Mouse (Mus musculus) liver, embryonic 16.5 days (tissue): ENCODE data around the gene Lancl2. TPM values are rescaled to one million over a fixed set of nuclear protein-coding genes. Genes with fewer than 3 reads are reported as not detected.

Source experiments
- ATAC-seq: fragments of 200-750 bp; cut with Nextera tagmentation; 2 replicates; pipeline ENCODE4 v1.8.0; 2017; ENCODE audit warnings: low read depth, mild to moderate bottlenecking, moderate number of reproducible peaks, moderate library complexity
- H3K27ac ChIP-seq: fragments of 300-500 bp; sonication (generic); 2 replicates; pipeline ENCODE4 v1.5.1; 2014; ENCODE audit warnings: mild to moderate bottlenecking, low read length
- H3K27me3 ChIP-seq: fragments of 300-500 bp; sonication (generic); 2 replicates; pipeline ENCODE4 v1.6.1; 2014; ENCODE audit warnings: low read depth, low read length, mixed read lengths; ENCODE audit not compliant: control insufficient read depth, insufficient read depth
- H3K36me3 ChIP-seq: fragments of 300-500 bp; sonication (generic); 2 replicates; pipeline ENCODE4 v1.6.1; 2014; ENCODE audit warnings: mild to moderate bottlenecking; ENCODE audit not compliant: control insufficient read depth, insufficient read depth
- H3K4me1 ChIP-seq: fragments of 300-500 bp; sonication (generic); 2 replicates; pipeline ENCODE4 v1.6.1; 2014; ENCODE audit warnings: low read depth, low read length, mixed read lengths; ENCODE audit not compliant: control insufficient read depth
- H3K4me2 ChIP-seq: fragments of 300-500 bp; sonication (generic); 2 replicates; pipeline ENCODE4 v1.6.1; 2014; ENCODE audit warnings: low read depth, low read length, mixed read lengths
- H3K4me3 ChIP-seq: fragments of 300-500 bp; sonication (generic); 2 replicates; pipeline ENCODE4 v1.5.1; 2014; ENCODE audit warnings: low read depth, mild to moderate bottlenecking, low read length
- H3K9ac ChIP-seq: fragments of 300-500 bp; sonication (generic); 2 replicates; pipeline ENCODE4 v1.6.1; 2014; ENCODE audit warnings: low read depth, low read length
- H3K9me3 ChIP-seq: fragments of 300-500 bp; sonication (generic); replicated peaks from 2 replicates; pipeline ENCODE4 v1.6.1; 2016; ENCODE audit warnings: low read length; ENCODE audit not compliant: control insufficient read depth
- WGBS: fragments of 180-500 bp; shearing (Covaris S2); extraction: QIAGEN DNeasy Blood & Tissue Kit; methylation state at CpG from one replicate; pipeline ENCODE4 v1.1.7; 2014; ENCODE audit not compliant: insufficient replicate concordance; 5-methylcytosine and 5-hydroxymethylcytosine counted together
- polyA plus RNA-seq: library from polyadenylated mRNA; unstranded; fragments of >200 nt; fragmentation: Nextera tagmentation; extraction: Ambion mirVana; gene quantifications from 2 replicates; pipeline ENCODE4 v1.2.1, GENCODE M21; 2015

Gene Lancl2
- 11.7 and 12.6 TPM in 2 replicates for polyA plus RNA-seq

DNA sequence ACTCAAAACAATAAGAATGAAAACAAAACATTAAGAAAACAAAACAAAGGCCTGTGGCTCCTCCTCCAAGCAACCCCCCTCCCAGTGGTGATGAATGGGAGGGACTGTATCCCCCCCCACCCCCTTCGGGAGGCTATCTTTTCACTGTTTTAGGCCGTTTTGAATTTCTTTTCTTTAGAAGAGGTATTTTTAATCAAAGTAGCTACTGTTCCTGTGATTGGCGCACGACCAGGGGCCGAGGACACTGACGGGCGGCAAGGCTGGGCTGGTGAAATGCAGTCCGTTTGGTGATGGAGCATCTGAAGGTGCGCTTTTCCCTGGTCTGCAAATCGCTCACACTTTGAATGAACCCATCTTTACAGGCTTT is at the start of gene Lancl2:
Gene Lancl2, plus strand, starts transcription at position 165 of the 367 bp plus-strand sequence.
- WGBS: under 1% methylated on average over 10 of the region's 10 CpGs
- Histone ChIP-seq H3K4me2 (peak within 1 kb of the TSS; percentile 91), H3K4me3 (peak within 1 kb of the TSS; percentile 86), H3K9ac (peak within 1 kb of the TSS; percentile 93), H3K4me1 (peaks cover 15% of the 10 kb centered on the region), H3K27me3 (no peaks in the 10 kb centered on the region), H3K9me3 (no peaks in the 10 kb centered on the region), H3K27ac (peak within 1 kb of the TSS; percentile 94), H3K36me3 (no peaks in the 10 kb centered on the region)
- ATAC-seq: peak; percentile 12

DNA sequence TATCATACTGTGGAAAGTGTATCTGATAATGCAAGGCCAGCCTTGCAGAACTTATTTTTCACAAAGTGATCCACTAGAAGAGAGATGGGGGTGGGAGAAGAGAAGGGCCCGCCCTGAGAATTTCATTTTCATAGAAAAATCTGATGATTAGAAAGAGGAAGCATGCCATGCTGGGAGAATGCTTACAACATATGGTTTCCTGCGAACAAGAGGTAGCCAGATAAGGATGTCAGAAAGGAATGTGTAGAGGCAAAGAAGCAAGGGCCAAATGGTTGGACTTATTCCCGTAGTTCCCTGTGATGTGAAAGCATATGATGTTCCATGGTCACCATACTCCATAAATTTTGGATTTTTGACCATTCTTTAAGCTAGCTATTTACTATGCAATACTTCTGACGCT is 41.0 kb upstream of the Lancl2 start:
- H3K27me3 ChIP-seq: no peaks in the 10 kb centered on the region
- 40% methylated on average over 4 of the region's 4 CpGs for WGBS
- no peaks in the 10 kb centered on the region for H3K9me3 ChIP-seq
- no peak overlapping the region for H3K9ac ChIP-seq
- H3K36me3 ChIP-seq: no peaks in the 10 kb centered on the region
- H3K4me3 ChIP-seq: no peak overlapping the region
- no peak for ATAC-seq
- H3K27ac ChIP-seq: no peak overlapping the region
- H3K4me1 ChIP-seq: no peaks in the 10 kb centered on the region
- H3K4me2 ChIP-seq: no peak overlapping the region

DNA sequence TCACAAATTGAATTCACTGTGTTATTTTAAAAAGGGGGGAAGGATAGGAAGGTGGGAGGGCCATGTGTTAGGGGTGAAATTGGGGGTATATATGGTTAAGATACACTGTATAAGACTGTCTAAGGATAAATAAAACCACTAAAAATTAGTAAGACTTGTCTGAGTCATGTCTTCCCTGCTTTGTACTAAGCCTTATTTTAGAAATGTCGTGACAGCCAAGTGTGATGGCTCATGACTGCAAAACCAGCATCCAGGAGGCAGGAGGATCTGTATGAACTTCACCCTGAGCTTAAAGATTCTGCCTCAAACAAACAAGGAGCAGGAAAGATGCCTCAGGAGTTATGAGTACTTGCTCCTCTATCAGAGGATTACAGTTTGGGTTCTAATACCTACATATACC is 18.2 kb upstream of the Lancl2 start:
- Histone ChIP-seq H3K4me1 (no peaks in the 10 kb centered on the region), H3K4me2 (no peak overlapping the region), H3K27me3 (no peaks in the 10 kb centered on the region), H3K9me3 (no peaks in the 10 kb centered on the region), H3K9ac (no peak overlapping the region), H3K4me3 (no peak overlapping the region), H3K36me3 (peaks cover 2% of the 10 kb centered on the region; the same call in 1 of the 2 replicates), H3K27ac (no peak overlapping the region)
- 86% methylated on average over 1 of the region's 1 CpGs for WGBS
- ATAC-seq: no peak

DNA sequence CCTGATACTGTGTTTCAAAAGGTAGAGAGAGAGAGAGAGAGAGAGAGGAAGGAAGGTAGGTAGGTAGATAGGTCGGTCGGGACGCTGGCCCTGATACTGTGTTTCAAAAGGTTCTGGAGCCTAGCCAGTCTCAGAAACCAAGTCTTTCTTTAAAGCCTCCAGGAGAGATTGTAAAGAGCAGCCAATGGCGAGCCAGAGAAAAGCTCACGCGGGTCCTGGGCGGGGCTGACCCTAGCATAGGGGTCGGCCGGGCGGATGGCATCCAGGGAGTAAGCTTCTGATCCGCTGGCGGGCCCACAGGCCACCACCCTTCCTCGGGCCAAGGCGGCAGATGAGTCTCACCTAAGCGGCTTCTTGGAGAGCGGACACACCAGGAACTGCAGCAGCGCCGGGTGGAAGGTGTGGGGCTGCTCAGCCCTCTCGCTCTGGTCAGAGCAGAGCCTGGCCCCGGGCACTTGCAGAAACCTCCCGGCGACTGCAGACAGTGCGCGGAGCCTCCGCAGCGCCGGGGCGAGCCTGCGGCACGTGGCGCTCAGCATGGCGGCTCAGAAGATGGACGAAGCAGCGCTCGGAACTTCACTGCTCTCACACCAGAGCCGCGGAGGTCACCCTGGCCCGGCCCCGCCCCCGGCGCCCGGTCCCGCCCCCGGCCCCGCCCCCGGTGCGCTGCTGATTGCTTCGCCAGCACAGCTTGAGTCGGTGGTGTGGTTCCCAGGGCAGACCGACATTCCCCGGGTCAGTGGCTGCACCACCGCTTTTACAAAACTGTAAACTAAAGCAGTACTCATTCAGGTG is 10.7 kb upstream of the Lancl2 start, which contains the start of gene Pyurf:
Gene Pyurf, minus strand, starts transcription at position 612 of the 795 bp plus-strand sequence.
- Histone ChIP-seq H3K4me2 (peak within 1 kb of the TSS; percentile 96), H3K4me3 (peak within 1 kb of the TSS; percentile 90), H3K9ac (peak within 1 kb of the TSS; percentile 89), H3K27me3 (no peaks in the 10 kb centered on the region), H3K36me3 (peaks cover 3% of the 10 kb centered on the region; the same call in 1 of the 2 replicates), H3K27ac (peak within 1 kb of the TSS; percentile 95), H3K9me3 (no peaks in the 10 kb centered on the region), H3K4me1 (peaks cover 15% of the 10 kb centered on the region)
- ATAC-seq: peak; percentile 96
- under 1% methylated on average over 52 of the region's 52 CpGs for WGBS

DNA sequence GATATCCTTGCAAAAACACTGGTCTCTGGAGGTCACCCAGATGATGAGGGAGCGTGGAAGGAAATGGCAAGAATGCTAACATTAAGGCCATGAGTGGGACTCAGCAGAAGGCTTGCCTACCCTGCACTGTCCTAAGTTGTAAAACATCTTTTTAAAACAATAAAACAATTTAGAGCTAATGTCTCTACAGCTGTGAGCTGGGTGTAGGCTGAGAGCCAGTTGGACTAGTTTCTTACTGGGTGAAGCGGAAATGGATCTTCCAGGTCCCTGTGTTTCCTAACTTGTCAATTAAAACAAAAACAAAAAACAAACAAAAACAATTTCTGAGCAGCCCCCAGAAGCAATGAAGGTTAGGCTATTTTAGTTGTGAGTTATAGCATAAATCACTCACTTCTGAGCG is 9.2 kb upstream of the Lancl2 start:
- Histone ChIP-seq H3K36me3 (peaks cover 3% of the 10 kb centered on the region; the same call in 1 of the 2 replicates), H3K4me2 (no peak overlapping the region), H3K4me1 (peaks cover 15% of the 10 kb centered on the region), H3K9ac (no peak overlapping the region), H3K9me3 (no peaks in the 10 kb centered on the region), H3K27ac (no peak overlapping the region), H3K27me3 (no peaks in the 10 kb centered on the region), H3K4me3 (no peak overlapping the region)
- 82% methylated on average over 3 of the region's 3 CpGs for WGBS
- no peak for ATAC-seq

DNA sequence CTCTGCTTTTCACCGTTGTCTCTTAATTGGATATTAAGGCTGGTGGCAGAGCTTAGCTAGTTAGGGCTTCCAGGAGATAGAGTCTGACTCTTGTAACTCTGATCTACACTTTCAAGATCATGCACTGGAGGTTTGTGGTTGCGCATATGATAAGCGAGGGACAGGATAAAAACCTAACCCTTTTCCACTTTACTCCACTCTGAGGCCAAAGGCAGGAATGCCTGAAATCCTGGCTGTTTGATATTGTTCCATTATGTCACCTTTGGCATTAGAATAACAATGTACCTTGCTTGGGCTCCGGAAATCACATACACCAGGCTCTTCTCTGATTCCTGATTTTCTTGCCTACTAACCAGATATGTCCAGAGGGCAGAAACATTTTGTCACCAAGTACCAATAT is 654 bp upstream of the Lancl2 start:
- no peaks in the 10 kb centered on the region for H3K27me3 ChIP-seq
- H3K9ac ChIP-seq: no peak overlapping the region
- peak overlapping the region; percentile 91 for H3K4me2 ChIP-seq
- no peaks in the 10 kb centered on the region for H3K36me3 ChIP-seq
- H3K4me3 ChIP-seq: peak overlapping the region; percentile 86
- no peaks in the 10 kb centered on the region for H3K9me3 ChIP-seq
- H3K27ac ChIP-seq: no peak overlapping the region
- peaks cover 15% of the 10 kb centered on the region for H3K4me1 ChIP-seq
- 62% methylated on average over 4 of the region's 4 CpGs for WGBS
- ATAC-seq: no peak

DNA sequence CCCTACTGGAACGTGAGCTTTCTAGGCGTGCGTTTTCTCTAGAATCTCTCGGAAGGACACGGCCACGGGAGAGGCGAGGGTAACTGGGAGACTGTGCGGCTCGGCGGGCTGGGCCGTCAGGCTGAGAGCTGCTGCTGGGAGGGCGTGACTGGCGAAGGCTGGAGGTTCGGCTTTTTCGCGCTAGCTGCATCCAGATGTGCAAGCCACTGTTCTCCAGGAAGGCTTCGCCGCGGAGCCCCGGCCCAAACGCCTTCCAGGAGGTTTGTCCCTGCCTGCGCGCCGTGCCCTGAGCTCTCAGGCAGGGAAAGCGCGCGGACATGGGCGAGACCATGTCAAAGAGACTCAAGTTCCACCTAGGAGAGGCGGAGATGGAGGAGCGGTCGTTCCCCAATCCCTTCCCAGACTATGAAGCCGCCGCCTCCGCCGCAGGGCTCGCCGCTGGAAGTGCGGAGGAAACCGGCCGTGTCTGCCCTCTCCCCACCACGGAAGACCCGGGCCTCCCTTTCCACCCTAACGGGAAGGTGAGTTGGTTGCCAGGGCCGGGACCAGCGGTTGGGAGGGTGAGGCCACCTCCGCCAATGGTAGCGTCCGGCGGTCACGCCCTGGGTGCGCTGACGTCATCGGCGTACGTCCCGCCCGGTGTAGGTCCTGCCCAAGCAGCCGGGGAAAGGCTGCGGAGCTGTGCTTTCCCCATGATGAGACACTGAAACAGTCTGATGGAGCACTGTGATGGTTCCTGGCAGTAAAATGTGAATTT is 581 bp downstream of the Lancl2 start:
- Histone ChIP-seq H3K36me3 (no peaks in the 10 kb centered on the region), H3K4me1 (peaks cover 15% of the 10 kb centered on the region), H3K4me3 (peak overlapping the region; percentile 86), H3K9me3 (no peaks in the 10 kb centered on the region), H3K4me2 (peak overlapping the region; percentile 91), H3K27ac (peak overlapping the region; percentile 94), H3K27me3 (no peaks in the 10 kb centered on the region), H3K9ac (peak overlapping the region; percentile 93)
- ATAC-seq: peak; percentile 98
- 0% methylated on average over 59 of the region's 59 CpGs for WGBS

DNA sequence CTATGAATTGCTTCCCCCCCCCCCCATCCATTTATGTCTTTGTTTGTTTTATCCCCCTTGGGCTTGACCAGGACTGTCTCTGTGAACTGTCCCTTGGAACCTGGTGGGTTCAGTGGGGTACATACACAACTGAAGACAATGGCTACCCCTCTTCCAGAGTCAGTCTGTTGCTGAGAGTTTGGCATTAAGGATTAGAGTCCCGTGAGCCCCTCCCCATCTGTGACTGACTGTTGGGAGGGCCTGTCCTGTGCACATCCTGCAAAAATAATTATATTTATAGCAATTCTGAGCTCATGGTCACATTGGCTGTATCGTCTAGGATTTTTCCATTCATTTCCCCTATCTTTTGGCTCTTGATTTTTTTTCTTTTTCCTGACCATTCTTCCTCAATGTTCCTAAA is 1.4 kb downstream of the Lancl2 start:
- ATAC-seq: no peak
- Histone ChIP-seq H3K9ac (peak overlapping the region; percentile 93), H3K9me3 (no peaks in the 10 kb centered on the region), H3K4me1 (peaks cover 15% of the 10 kb centered on the region), H3K27ac (peak overlapping the region; percentile 94), H3K27me3 (no peaks in the 10 kb centered on the region), H3K4me2 (peak overlapping the region; percentile 91), H3K4me3 (peak overlapping the region; percentile 86), H3K36me3 (no peaks in the 10 kb centered on the region)
- 15% methylated on average over 2 of the region's 2 CpGs for WGBS

DNA sequence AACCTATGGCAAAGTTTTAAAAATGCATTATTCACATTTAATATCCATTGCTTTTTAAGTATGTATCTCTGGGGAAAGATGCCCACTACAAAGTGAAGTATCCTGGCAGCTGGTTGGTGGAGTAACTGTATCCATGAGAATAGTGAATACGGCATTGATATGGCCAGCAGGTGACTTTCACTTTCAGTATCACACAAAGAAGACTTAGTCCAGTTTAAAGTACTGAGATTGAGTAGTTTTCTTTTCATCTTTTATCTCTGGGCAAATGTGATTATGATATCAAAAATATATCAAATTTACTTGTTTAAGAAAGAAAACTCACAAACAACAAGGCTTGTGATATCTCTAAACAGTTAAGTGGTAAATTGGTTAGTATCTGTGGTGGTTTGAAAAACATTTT is 4.4 kb downstream of the Lancl2 start:
- no peak overlapping the region for H3K4me3 ChIP-seq
- H3K4me1 ChIP-seq: peaks cover 15% of the 10 kb centered on the region
- no peak overlapping the region for H3K27ac ChIP-seq
- H3K4me2 ChIP-seq: no peak overlapping the region
- no peaks in the 10 kb centered on the region for H3K9me3 ChIP-seq
- no peaks in the 10 kb centered on the region for H3K36me3 ChIP-seq
- H3K27me3 ChIP-seq: no peaks in the 10 kb centered on the region
- WGBS: 82% methylated on average over 1 of the region's 1 CpGs
- no peak for ATAC-seq
- no peak overlapping the region for H3K9ac ChIP-seq
